Mouse (Mus musculus) olfactory bulb, adult 2 months (tissue): ENCODE data around the gene Fnbp4. TPM values are rescaled to one million over a fixed set of nuclear protein-coding genes. Genes with fewer than 3 reads are reported as not detected.
A peak's percentile ranks its signal among the peaks of the same experiment; 100 is the strongest.

Experiments used
- H3K27ac ChIP-seq: fragments of 200-500 bp; 2 replicates; pipeline ENCODE4 v1.5.1; 2012; ENCODE audit warnings: low read depth, low read length; ENCODE audit not compliant: insufficient read depth
- H3K4me1 ChIP-seq: fragments of 200-500 bp; 2 replicates; pipeline ENCODE4 v1.6.1; 2012; ENCODE audit warnings: low read length; ENCODE audit not compliant: control insufficient read depth, insufficient read depth
- H3K4me3 ChIP-seq: fragments of 200-500 bp; 2 replicates; pipeline ENCODE4 v1.5.1; 2012; ENCODE audit warnings: mild to moderate bottlenecking, low read depth, low read length, moderate library complexity; ENCODE audit not compliant: insufficient read depth
- CTCF ChIP-seq: fragments of 200-500 bp; IDR thresholded peaks from 2 replicates; pipeline ENCODE4 v1.5.1; 2012; ENCODE audit warnings: low read depth, mild to moderate bottlenecking, low read length, moderate library complexity; ENCODE audit not compliant: insufficient read depth
- POLR2A ChIP-seq: fragments of 200-500 bp; IDR thresholded peaks from 2 replicates; pipeline ENCODE4 v1.6.1; 2012; ENCODE audit warnings: mild to moderate bottlenecking, low read depth, low read length, moderate library complexity; ENCODE audit not compliant: insufficient read depth
- WGBS: fragments of 180-500 bp; shearing (Covaris S2); methylation state at CpG from one replicate; pipeline ENCODE4 v1.1.7; 2018; 5-methylcytosine and 5-hydroxymethylcytosine counted together
- polyA plus RNA-seq: library from polyadenylated mRNA; stranded (reverse); fragments of >200 nt; gene quantifications from 2 replicates; pipeline ENCODE4 v1.2.4, GENCODE M21; 2012; ENCODE audit warnings: low replicate concordance; ENCODE audit not compliant: missing spikeins, insufficient read depth, insufficient read length

Fnbp4 gene
- polyA plus RNA-seq, 1 experiment: 360 TPM

GRCm38 (mm10) chr2:90754188-90754587 is 9.0 kb downstream of the Fnbp4 start:
- TF ChIP-seq POLR2A: no peak
- TF ChIP-seq CTCF: no peak
- no peaks in the 10 kb centered on the region for H3K4me1 ChIP-seq
- H3K27ac ChIP-seq: no peak overlapping the region
- no peak overlapping the region for H3K4me3 ChIP-seq
- WGBS: 99% methylated on average over 3 of the region's 3 CpGs

- WGBS: 84% methylated on average over 3 of the region's 3 CpGs
Observed at GRCm38 (mm10) chr2:90765123-90765522, 20.0 kb downstream of the Fnbp4 start.

DNA sequence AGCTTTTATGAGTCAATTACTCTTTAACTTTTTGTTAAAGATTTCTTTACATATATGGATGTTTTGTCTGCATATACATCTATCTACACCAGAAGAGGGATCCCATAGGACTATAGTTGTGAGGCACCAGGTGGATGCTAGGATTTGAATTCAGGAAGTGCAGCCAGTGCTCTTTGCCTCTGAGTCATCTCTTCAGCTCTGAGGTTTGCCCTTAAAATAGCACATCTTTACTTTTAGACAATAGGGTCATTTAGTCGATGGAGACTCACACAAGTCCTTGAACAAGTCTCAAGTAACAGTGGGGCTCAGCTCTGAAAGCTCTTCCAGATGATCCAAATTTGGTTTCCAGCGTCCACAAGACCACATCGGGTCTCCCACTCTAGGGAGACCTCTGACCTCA is 36.2 kb downstream of the Fnbp4 start:
- 39% methylated on average over 3 of the region's 3 CpGs for WGBS
- H3K4me1 ChIP-seq: peaks cover 12% of the 10 kb centered on the region
- TF ChIP-seq CTCF: no peak
- TF ChIP-seq POLR2A: no peak
- H3K4me3 ChIP-seq: no peak overlapping the region
- no peak overlapping the region for H3K27ac ChIP-seq

More at GRCm38 (mm10) chr2:90765123-90765522, 20.0 kb downstream of the Fnbp4 start:
- Histone ChIP-seq H3K4me1 (no peaks in the 10 kb centered on the region), H3K27ac (no peak overlapping the region), H3K4me3 (no peak overlapping the region)
- TF ChIP-seq CTCF (no peak), POLR2A (no peak)

- Histone ChIP-seq H3K4me3 (no peak overlapping the region), H3K4me1 (peaks cover 12% of the 10 kb centered on the region), H3K27ac (no peak overlapping the region)
- WGBS: 59% methylated on average over 2 of the region's 2 CpGs
- TF ChIP-seq POLR2A: no peak
Observed at GRCm38 (mm10) chr2:90781938-90782337, 36.8 kb downstream of the Fnbp4 start.

DNA sequence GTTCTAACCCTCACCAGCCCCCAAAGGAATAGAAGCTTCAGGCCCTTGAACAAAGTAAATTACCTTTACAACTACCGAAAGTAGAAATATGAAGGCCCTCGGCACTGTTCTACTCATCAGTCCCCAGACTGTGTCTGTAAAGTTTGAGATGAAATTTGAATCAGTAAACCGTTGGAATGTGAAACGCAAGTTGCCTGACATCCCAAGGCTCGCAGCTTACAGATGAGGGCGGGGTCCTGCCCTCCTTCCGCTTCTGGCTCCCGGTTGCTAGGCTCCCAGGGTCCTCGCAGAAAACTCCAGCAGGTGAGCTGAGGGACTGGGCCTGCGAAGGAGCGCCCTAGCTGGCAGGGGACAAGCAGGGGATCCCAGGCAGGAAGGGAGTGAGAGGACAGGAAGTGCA is 37.3 kb downstream of the Fnbp4 start, which contains the start of gene Agbl2:
TSS of gene Agbl2 (plus strand) at position 270 of the 400 bp plus-strand sequence.
- no peak within 1 kb of the TSS for H3K27ac ChIP-seq
- peak within 1 kb of the TSS; percentile 42 for H3K4me3 ChIP-seq
- WGBS: 12% methylated on average over 11 of the region's 11 CpGs
- TF ChIP-seq POLR2A (no peak), CTCF (no peak)
- H3K4me1 ChIP-seq: peaks cover 12% of the 10 kb centered on the region

- H3K27ac ChIP-seq: no peak overlapping the region
Observed at GRCm38 (mm10) chr2:90782901-90783486, 37.8 kb downstream of the Fnbp4 start.

GRCm38 (mm10) chr2:90788126-90788525 is 43.0 kb downstream of the Fnbp4 start:
- WGBS: 94% methylated on average over 2 of the region's 2 CpGs

More at GRCm38 (mm10) chr2:90782901-90783486, 37.8 kb downstream of the Fnbp4 start:
- 3% methylated on average over 28 of the region's 29 CpGs for WGBS
- Histone ChIP-seq H3K4me1 (peaks cover 12% of the 10 kb centered on the region), H3K4me3 (peak overlapping the region; percentile 42)
- no peak for TF ChIP-seq CTCF
- TF ChIP-seq POLR2A: no peak

GRCm38 (mm10) chr2:90808241-90809126 is 63.3 kb downstream of the Fnbp4 start:
- Histone ChIP-seq H3K4me3 (no peak overlapping the region), H3K27ac (no peak overlapping the region), H3K4me1 (no peaks in the 10 kb centered on the region)
- TF ChIP-seq CTCF (no peak), POLR2A (no peak)
- 91% methylated on average over 6 of the region's 6 CpGs for WGBS

More at GRCm38 (mm10) chr2:90788126-90788525, 43.0 kb downstream of the Fnbp4 start:
- Histone ChIP-seq H3K4me3 (no peak overlapping the region), H3K27ac (no peak overlapping the region), H3K4me1 (peaks cover 5% of the 10 kb centered on the region)
- TF ChIP-seq CTCF (no peak), POLR2A (no peak)

GRCm38 (mm10) chr2:90810751-90811150 is 65.6 kb downstream of the Fnbp4 start:
- Histone ChIP-seq H3K4me1 (no peaks in the 10 kb centered on the region), H3K27ac (no peak overlapping the region), H3K4me3 (no peak overlapping the region)
- WGBS: 93% methylated on average over 8 of the region's 8 CpGs
- no peak for TF ChIP-seq POLR2A
- no peak for TF ChIP-seq CTCF
